Mouse (Mus musculus) midbrain, embryonic 14.5 days (tissue): ENCODE measurements around the gene Tmem44. TPM values are rescaled to one million over a fixed set of nuclear protein-coding genes. Genes with fewer than 3 reads are reported as not detected.
A peak's percentile ranks its signal among the peaks of the same experiment; 100 is the strongest.

ENCODE experiments used
- ATAC-seq: fragments of 200-750 bp; cut with Nextera tagmentation; 2 replicates; pipeline ENCODE4 v1.8.0; 2017; ENCODE audit warnings: moderate number of reproducible peaks, moderate library complexity; ENCODE audit not compliant: low FRiP score, low TSS enrichment
- DNase-seq: peaks from one replicate; pipeline ENCODE4 v3.0.0-alpha.2; 2015
- H3K27ac ChIP-seq: fragments of 300-500 bp; sonication (generic); replicated peaks from 2 replicates; pipeline ENCODE4 v1.5.1; 2014; ENCODE audit warnings: mild to moderate bottlenecking, low read depth, low read length, moderate library complexity
- H3K27me3 ChIP-seq: fragments of 300-500 bp; sonication (generic); 2 replicates; pipeline ENCODE4 v1.6.1; 2014; ENCODE audit warnings: low read length, control low read depth, mixed read lengths; ENCODE audit not compliant: control insufficient read depth, insufficient read depth
- H3K36me3 ChIP-seq: fragments of 300-500 bp; sonication (generic); 2 replicates; pipeline ENCODE4 v1.6.1; 2014; ENCODE audit warnings: low read length, control low read depth; ENCODE audit not compliant: control insufficient read depth, insufficient read depth
- H3K4me1 ChIP-seq: fragments of 300-500 bp; sonication (generic); 2 replicates; pipeline ENCODE4 v1.6.1; 2014; ENCODE audit warnings: mild to moderate bottlenecking, antibody characterized with exemption, low read length, control low read depth; ENCODE audit not compliant: control insufficient read depth, insufficient read depth
- H3K4me2 ChIP-seq: fragments of 300-500 bp; sonication (generic); 2 replicates; pipeline ENCODE4 v1.6.1; 2014; ENCODE audit warnings: mild to moderate bottlenecking, low read length, moderate library complexity
- H3K4me3 ChIP-seq: fragments of 300-500 bp; sonication (generic); replicated peaks from 2 replicates; pipeline ENCODE4 v1.5.1; 2014; ENCODE audit warnings: low read depth, low read length
- H3K9ac ChIP-seq: fragments of 300-500 bp; sonication (generic); replicated peaks from 2 replicates; pipeline ENCODE4 v1.6.1; 2014; ENCODE audit warnings: mild to moderate bottlenecking, low read length, moderate library complexity
- H3K9me3 ChIP-seq: fragments of 300-500 bp; sonication (generic); 2 replicates; pipeline ENCODE4 v1.6.1; 2016; ENCODE audit warnings: low read length, control low read depth, mixed read lengths; ENCODE audit not compliant: control insufficient read depth
- WGBS: fragments of 180-500 bp; shearing (Covaris S2); extraction: QIAGEN DNeasy Blood & Tissue Kit; methylation state at CpG from one replicate; pipeline ENCODE4 v1.1.7; 2014; 5-methylcytosine and 5-hydroxymethylcytosine counted together
- polyA plus RNA-seq: library from polyadenylated mRNA; unstranded; fragments of >200 nt; fragmentation: Nextera tagmentation; extraction: Ambion mirVana; gene quantifications from 2 replicates; pipeline ENCODE4 v1.2.1, GENCODE M21; 2014

Gene Tmem44
- polyA plus RNA-seq: 76.3 and 79.2 TPM in 2 replicates

DNA sequence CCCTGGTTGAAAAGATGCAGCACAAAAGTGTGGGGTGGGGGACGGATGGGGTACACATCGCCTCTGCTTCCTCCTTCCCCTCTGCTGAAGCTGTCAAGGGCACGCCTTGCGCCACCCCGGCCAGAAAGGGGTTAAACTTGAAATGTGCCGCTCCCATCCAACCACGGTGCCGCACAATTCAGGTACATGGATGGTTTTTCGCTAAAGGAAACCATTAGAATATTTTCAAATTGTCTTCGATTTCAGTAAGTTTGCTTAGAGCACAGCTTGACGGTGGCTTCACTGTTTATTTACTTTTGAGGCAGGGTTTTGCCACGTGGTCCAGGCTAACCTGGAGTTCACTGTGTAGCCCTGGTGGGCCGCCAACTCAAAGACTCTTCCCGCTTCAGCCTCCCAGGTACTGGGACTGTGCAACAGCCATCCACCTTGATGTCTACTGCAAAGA is at the start of gene Tmem44:
Gene Tmem44, minus strand, starts transcription at position 95 of the 445 bp plus-strand sequence.
- Histone ChIP-seq H3K27me3 (no peaks in the 10 kb centered on the region), H3K9ac (peak within 1 kb of the TSS; percentile 97), H3K4me2 (peak within 1 kb of the TSS; percentile 59), H3K9me3 (peaks cover 8% of the 10 kb centered on the region; the same call in 1 of the 2 replicates), H3K4me1 (peaks cover 19% of the 10 kb centered on the region), H3K27ac (peak within 1 kb of the TSS; percentile 89), H3K36me3 (peaks cover 15% of the 10 kb centered on the region), H3K4me3 (peak within 1 kb of the TSS; percentile 86)
- DNase-seq: peak; percentile 79
- ATAC-seq: peak; percentile 72
- 8% methylated on average over 13 of the region's 14 CpGs for WGBS

DNA sequence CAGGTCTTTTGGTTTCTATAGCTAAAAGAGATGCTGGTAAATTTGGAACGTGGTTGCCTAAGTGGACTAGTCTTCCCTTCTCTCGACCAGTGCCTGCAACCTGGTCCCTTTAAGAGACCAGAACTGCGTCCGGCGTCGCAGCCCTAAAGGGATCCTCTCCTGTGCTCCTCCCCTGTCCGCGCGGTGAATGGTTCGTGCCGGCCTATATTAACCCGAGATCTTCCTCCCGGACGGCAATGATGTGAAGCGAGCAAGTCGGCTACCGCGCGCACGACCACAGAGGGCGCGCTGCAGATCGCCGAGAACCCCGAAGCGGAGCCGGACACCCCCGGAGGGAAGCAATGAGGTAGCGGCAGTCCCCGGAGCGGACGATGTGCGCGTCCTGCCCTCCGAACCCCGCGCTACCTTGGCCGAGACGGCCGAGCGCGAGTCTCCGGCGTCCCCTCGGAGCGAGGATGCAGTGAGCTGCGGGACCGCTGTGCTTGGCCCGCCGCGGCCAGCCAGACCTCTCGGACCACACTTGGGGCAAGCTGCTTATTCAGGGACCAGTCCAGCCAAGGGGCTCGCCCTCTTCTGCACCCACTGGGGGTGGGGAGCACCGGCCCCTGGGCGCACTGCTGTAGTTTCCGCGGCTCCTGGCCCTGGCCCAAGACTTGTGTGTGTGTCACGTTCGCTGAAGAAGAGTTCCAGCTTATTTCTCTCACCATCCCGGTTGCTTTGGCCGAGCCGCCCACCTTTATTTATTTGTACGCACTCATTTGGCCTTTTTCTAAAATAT is 49.0 kb upstream of the Tmem44 start, which contains the start of gene Fam43a:
Gene Fam43a, plus strand, starts transcription at position 233 of the 778 bp plus-strand sequence.
- Histone ChIP-seq H3K36me3 (no peaks in the 10 kb centered on the region), H3K9me3 (no peaks in the 10 kb centered on the region), H3K27ac (peak within 1 kb of the TSS; percentile 52; the same call in 1 of the 2 replicates), H3K9ac (peak within 1 kb of the TSS; percentile 54), H3K4me1 (peaks cover 19% of the 10 kb centered on the region), H3K4me3 (peak within 1 kb of the TSS; percentile 57), H3K4me2 (peak within 1 kb of the TSS; percentile 91), H3K27me3 (peaks cover 16% of the 10 kb centered on the region)
- under 1% methylated on average over 63 of the region's 63 CpGs for WGBS
- DNase-seq (peak; percentile 90), ATAC-seq (peak; percentile 55)

DNA sequence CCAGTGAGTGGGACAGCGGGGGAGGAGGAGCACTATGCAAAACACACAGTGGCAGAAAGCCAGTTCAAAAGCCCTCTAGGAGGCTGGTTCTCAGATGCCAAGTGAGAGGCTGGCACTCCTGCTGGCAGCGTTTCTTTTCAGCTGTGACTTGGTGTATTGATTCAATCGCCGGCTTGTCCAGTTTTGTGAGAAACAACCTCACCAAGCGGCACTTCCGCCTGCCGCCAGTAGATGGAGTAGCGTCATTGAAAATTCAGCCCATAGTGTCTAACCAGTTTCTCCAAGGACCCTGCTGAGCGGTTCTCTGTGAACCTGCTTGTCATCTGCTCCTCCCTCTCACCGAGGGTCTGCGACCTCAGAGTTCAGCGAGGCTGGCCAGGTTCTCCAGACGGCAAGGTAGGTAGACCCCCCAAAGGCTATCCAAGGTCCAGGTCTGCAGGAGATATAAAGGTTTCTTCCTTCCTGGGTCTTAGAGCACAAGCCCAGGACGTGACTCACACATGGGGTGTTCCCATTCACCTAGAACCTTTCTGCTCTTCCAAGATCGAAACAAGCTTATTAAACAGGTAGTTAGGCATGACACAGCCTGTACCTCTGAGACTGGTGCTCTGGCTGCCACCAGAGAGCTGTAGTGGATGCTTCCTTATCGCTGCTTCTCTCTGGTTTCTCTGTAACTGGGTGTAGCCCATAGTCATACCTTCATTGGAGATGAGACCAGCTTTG is 46.5 kb upstream of the Tmem44 start:
- WGBS: 9% methylated on average over 16 of the region's 16 CpGs
- H3K9me3 ChIP-seq: no peaks in the 10 kb centered on the region
- H3K4me3 ChIP-seq: 0 out of 2 replicates have a peak overlapping the region, but pooled peaks have one; percentile 10
- peak; percentile 55; the same call in 1 of the 2 replicates for ATAC-seq
- peak; percentile 96 for DNase-seq
- H3K36me3 ChIP-seq: no peaks in the 10 kb centered on the region
- H3K9ac ChIP-seq: 0 out of 2 replicates have a peak overlapping the region, but pooled peaks have one; percentile 3
- no peak overlapping the region for H3K27ac ChIP-seq
- H3K4me1 ChIP-seq: peaks cover 19% of the 10 kb centered on the region
- H3K27me3 ChIP-seq: peaks cover 16% of the 10 kb centered on the region
- peak overlapping the region; percentile 51 for H3K4me2 ChIP-seq

DNA sequence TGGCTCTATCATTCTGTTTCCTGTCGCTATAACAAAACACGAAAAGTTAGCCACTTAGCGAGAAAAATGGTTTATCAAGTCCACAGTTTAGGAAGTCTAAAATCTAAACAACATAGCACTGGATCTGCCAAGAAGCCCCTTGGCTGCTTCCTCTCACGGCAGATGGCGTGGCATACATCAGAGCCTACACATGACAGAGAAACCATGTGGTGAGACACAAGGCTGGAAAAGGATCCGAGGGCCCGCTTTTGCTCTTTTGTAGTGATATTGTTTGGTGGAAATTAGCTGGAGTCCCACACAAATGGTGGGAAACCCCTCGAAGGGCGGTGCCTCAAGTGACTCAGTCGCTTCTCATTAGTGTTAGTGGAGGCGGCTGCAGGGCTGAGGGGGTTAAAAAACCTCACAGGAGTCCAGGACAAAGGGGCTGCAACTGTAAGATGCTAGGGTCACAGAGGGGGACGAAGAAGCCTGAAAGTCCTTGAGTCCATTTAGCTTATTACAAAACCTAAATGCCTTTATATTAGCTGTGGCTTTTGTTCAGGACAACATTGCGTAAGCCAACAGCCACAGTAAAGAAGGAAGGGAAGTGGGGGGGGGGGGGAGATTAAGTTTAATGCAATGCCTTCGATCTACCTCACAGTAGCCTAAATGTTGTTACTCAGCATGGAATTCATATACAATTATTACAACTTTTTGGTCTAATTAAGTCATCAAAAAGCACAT is 45.4 kb upstream of the Tmem44 start:
- H3K9me3 ChIP-seq: no peaks in the 10 kb centered on the region
- H3K27me3 ChIP-seq: peaks cover 6% of the 10 kb centered on the region
- H3K4me2 ChIP-seq: no peak overlapping the region
- ATAC-seq (no peak), DNase-seq (no peak)
- no peak overlapping the region for H3K27ac ChIP-seq
- no peak overlapping the region for H3K4me3 ChIP-seq
- WGBS: 62% methylated on average over 14 of the region's 14 CpGs
- H3K4me1 ChIP-seq: peaks cover 15% of the 10 kb centered on the region
- no peak overlapping the region for H3K9ac ChIP-seq
- H3K36me3 ChIP-seq: no peaks in the 10 kb centered on the region

DNA sequence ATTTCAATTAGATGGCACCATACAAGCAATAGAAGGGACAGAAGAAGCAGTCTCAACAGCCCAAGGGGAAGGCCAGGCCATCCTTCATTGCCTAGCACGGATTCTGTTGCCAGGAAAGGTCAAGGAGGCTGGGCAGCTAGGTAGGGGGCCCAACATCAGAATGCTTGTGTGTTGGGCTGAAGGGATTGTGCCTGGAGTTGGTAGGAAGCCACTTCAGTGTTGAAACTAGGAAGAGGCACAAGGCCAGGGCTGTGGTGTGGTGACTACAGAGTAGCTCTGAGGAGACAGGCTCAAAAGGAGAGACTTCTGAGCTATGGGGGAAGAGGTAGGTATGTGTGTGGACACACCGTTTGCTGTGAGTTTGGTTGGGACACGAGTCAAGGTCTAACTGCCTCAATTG is 44.7 kb upstream of the Tmem44 start:
- ATAC-seq (no peak), DNase-seq (no peak)
- no peaks in the 10 kb centered on the region for H3K36me3 ChIP-seq
- H3K9ac ChIP-seq: no peak overlapping the region
- no peak overlapping the region for H3K4me2 ChIP-seq
- WGBS: 46% methylated on average over 3 of the region's 3 CpGs
- no peak overlapping the region for H3K4me3 ChIP-seq
- H3K9me3 ChIP-seq: no peaks in the 10 kb centered on the region
- peaks cover 10% of the 10 kb centered on the region for H3K4me1 ChIP-seq
- no peaks in the 10 kb centered on the region; the same call in 1 of the 2 replicates for H3K27me3 ChIP-seq
- H3K27ac ChIP-seq: no peak overlapping the region

DNA sequence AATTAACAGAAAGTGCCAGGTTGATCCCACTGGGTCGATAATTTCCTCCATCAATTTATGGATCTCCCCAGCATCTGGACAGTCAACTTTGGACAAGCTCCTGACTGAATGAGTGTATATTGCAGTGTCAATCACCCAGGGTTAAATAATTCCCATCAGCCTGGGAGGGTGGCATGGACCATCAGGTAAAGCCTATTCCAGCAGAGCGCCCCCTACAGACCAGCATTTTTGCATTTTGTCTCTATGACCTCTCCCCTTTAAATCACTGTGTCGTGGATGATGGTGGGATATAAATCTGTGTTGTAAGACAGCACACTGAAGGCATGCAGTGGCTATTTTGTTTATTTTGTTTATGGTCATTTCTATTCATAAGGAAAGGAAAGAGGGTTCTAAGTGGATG is 41.3 kb upstream of the Tmem44 start:
- no peaks in the 10 kb centered on the region for H3K36me3 ChIP-seq
- WGBS: 41% methylated on average over 3 of the region's 3 CpGs
- DNase-seq (no peak), ATAC-seq (no peak)
- H3K9ac ChIP-seq: no peak overlapping the region
- no peak overlapping the region for H3K4me3 ChIP-seq
- H3K9me3 ChIP-seq: no peaks in the 10 kb centered on the region
- no peak overlapping the region for H3K27ac ChIP-seq
- no peaks in the 10 kb centered on the region for H3K4me1 ChIP-seq
- no peak overlapping the region for H3K4me2 ChIP-seq
- H3K27me3 ChIP-seq: no peaks in the 10 kb centered on the region; the same call in 1 of the 2 replicates

DNA sequence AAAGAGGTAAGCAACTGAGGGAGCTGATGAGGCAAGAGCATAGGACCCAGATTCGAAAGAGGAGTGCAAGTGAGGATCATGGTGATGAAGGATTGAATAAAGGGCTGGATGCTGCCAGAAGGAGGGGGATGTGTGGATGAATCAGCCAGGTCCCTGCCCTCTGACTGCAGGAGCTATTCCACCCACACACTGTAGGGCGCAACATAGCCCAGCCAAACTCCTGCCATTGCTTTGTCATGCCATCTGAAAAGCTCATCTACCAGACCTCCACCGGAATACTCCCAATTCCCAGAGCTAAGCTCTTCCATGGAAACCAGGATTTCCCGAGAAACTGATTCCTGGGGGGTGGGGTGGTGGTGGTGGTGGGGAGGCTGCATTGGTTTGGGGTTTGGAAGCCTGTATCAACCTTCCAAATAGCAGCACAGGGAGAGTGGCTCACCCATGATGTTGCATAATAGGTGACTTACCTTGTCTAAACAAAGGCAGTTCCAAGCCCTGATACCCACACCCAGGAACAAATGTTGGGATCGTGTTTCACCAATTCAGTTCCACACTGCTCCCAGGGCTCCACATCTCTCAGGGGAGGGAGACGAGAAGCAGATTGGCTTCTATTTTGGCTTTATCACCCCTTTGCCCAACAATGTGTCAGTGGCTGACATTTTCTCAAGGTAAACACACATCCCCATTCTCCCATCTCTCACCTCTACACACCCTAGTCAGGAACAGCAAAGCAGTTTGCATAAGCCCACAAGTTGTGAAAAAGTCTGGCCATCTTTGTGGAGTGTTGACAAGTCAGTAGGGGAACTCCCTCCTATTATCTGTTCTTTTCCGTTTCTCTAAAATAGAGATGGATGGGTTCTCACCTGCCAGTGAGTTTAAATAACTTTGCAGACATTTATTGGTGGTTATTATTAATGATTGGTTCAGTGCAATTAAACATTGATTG is 39.9 kb upstream of the Tmem44 start:
- H3K4me1 ChIP-seq: peaks cover 8% of the 10 kb centered on the region
- H3K4me2 ChIP-seq: no peak overlapping the region
- DNase-seq (no peak), ATAC-seq (no peak)
- H3K9ac ChIP-seq: no peak overlapping the region
- no peaks in the 10 kb centered on the region; the same call in 1 of the 2 replicates for H3K36me3 ChIP-seq
- 52% methylated on average over 7 of the region's 7 CpGs for WGBS
- H3K27ac ChIP-seq: no peak overlapping the region
- H3K9me3 ChIP-seq: no peaks in the 10 kb centered on the region
- no peak overlapping the region for H3K4me3 ChIP-seq
- no peaks in the 10 kb centered on the region for H3K27me3 ChIP-seq
